Mouse (Mus musculus) ES-Bruce4 (cell line): ENCODE measurements around the gene Tln1. TPM values are rescaled to one million over a fixed set of nuclear protein-coding genes. Genes with fewer than 3 reads are reported as not detected.

ENCODE experiments used
- H3K27ac ChIP-seq: 2 replicates; pipeline ENCODE4 v1.5.1; 2012; ENCODE audit warnings: low read length, inconsistent platforms; ENCODE audit not compliant: insufficient read depth
- H3K27me3 ChIP-seq: 2 replicates; pipeline ENCODE4 v1.6.1; 2012; ENCODE audit warnings: mild to moderate bottlenecking, low read length, inconsistent platforms; ENCODE audit not compliant: control insufficient read depth, poor library complexity, insufficient read depth, severe bottlenecking
- H3K36me3 ChIP-seq: 2 replicates; pipeline ENCODE4 v1.6.1; 2012; ENCODE audit warnings: inconsistent platforms, mild to moderate bottlenecking, low read length, moderate library complexity; ENCODE audit not compliant: control insufficient read depth, poor library complexity, insufficient read depth, severe bottlenecking
- H3K4me1 ChIP-seq: one replicate; pipeline ENCODE4 v1.8.1; 2011; ENCODE audit warnings: low read length; ENCODE audit not compliant: control insufficient read depth, insufficient read depth
- H3K4me3 ChIP-seq: 2 replicates; pipeline ENCODE4 v1.5.1; 2011; ENCODE audit warnings: low read depth, mild to moderate bottlenecking, low read length
- H3K9ac ChIP-seq: 2 replicates; pipeline ENCODE4 v1.6.1; 2012; ENCODE audit warnings: low read depth, mild to moderate bottlenecking, inconsistent platforms; ENCODE audit not compliant: poor library complexity, severe bottlenecking
- H3K9me3 ChIP-seq: replicated peaks from 2 replicates; pipeline ENCODE4 v1.6.1; 2012; ENCODE audit warnings: mild to moderate bottlenecking, low read length, inconsistent platforms; ENCODE audit not compliant: control insufficient read depth, poor library complexity, insufficient read depth, severe bottlenecking
- CTCF ChIP-seq: IDR thresholded peaks from one replicate; pipeline ENCODE4 v1.8.1; 2011; ENCODE audit warnings: low read depth, low read length
- EP300 ChIP-seq: IDR thresholded peaks from 2 replicates; pipeline ENCODE4 v1.6.1; 2011; ENCODE audit warnings: low read depth, low read length; ENCODE audit not compliant: insufficient read depth
- POLR2A ChIP-seq: IDR thresholded peaks from one replicate; pipeline ENCODE4 v1.8.1; 2011; ENCODE audit warnings: low read length; ENCODE audit not compliant: insufficient read depth
- polyA plus RNA-seq: library from polyadenylated mRNA; stranded (reverse); fragments of >200 nt; gene quantifications from 2 replicates; pipeline ENCODE4 v1.2.4, GENCODE M21; 2011; ENCODE audit warnings: low read depth; ENCODE audit not compliant: missing spikeins, insufficient read depth, insufficient read length

Tln1 gene
- polyA plus RNA-seq, 1 experiment, result 92.5 TPM

- Histone ChIP-seq H3K9ac (no peak overlapping the region), H3K9me3 (no peaks in the 10 kb centered on the region), H3K27ac (no peak overlapping the region), H3K4me1 (no peaks in the 10 kb centered on the region), H3K36me3 (peaks cover 7% of the 10 kb centered on the region), H3K27me3 (no peaks in the 10 kb centered on the region), H3K4me3 (no peak overlapping the region)
- TF ChIP-seq CTCF (no peak), POLR2A (no peak), EP300 (no peak)
These were observed 23.2 kb upstream of the Tln1 start for GRCm38 (mm10) chr4:43585682-43586081.

- Histone ChIP-seq H3K4me3 (no peak within 1 kb of the TSS), H3K4me1 (no peaks in the 10 kb centered on the region), H3K9ac (no peak within 1 kb of the TSS), H3K27me3 (no peaks in the 10 kb centered on the region), H3K27ac (no peak within 1 kb of the TSS), H3K9me3 (no peaks in the 10 kb centered on the region), H3K36me3 (peaks cover 7% of the 10 kb centered on the region)
- no peak for TF ChIP-seq CTCF
- no peak for TF ChIP-seq EP300
- no peak for TF ChIP-seq POLR2A
These were observed 22.2 kb upstream of the Tln1 start, which contains the start of gene Msmp for GRCm38 (mm10) chr4:43584444-43585416. Gene Msmp (minus strand): TSS chr4:43584494.

- no peak for TF ChIP-seq POLR2A
- no peak for TF ChIP-seq EP300
- no peak for TF ChIP-seq CTCF
- H3K36me3 ChIP-seq, result peaks cover 7% of the 10 kb centered on the region
- no peaks in the 10 kb centered on the region for H3K4me1 ChIP-seq
- H3K9ac ChIP-seq, result no peak overlapping the region
- no peak overlapping the region for H3K27ac ChIP-seq
- no peak overlapping the region for H3K4me3 ChIP-seq
- H3K9me3 ChIP-seq, result no peaks in the 10 kb centered on the region
- no peaks in the 10 kb centered on the region for H3K27me3 ChIP-seq
These were observed 20.9 kb upstream of the Tln1 start for GRCm38 (mm10) chr4:43583421-43583820.

- Histone ChIP-seq H3K36me3 (peaks cover 7% of the 10 kb centered on the region), H3K27ac (no peak overlapping the region), H3K27me3 (no peaks in the 10 kb centered on the region), H3K9ac (no peak overlapping the region), H3K4me1 (no peaks in the 10 kb centered on the region), H3K9me3 (no peaks in the 10 kb centered on the region), H3K4me3 (no peak overlapping the region)
- TF ChIP-seq CTCF (no peak), POLR2A (no peak), EP300 (no peak)
These were observed 19.8 kb upstream of the Tln1 start for GRCm38 (mm10) chr4:43582241-43582640.

GRCm38 (mm10) chr4:43581381-43581780 lies 18.9 kb upstream of the Tln1 start:
- H3K4me1 ChIP-seq, result peaks cover 2% of the 10 kb centered on the region
- TF ChIP-seq EP300 (no peak), CTCF (no peak), POLR2A (no peak)
- H3K36me3 ChIP-seq, result peaks cover 7% of the 10 kb centered on the region

GRCm38 (mm10) chr4:43580721-43581120 lies 18.2 kb upstream of the Tln1 start:
- peaks cover 2% of the 10 kb centered on the region for H3K4me1 ChIP-seq
- no peak overlapping the region for H3K9ac ChIP-seq
- no peak overlapping the region for H3K4me3 ChIP-seq
- H3K9me3 ChIP-seq, result no peaks in the 10 kb centered on the region
- peaks cover 7% of the 10 kb centered on the region for H3K36me3 ChIP-seq
- TF ChIP-seq CTCF, result no peak
- TF ChIP-seq EP300, result no peak
- TF ChIP-seq POLR2A, result no peak
- no peak overlapping the region for H3K27ac ChIP-seq
- no peaks in the 10 kb centered on the region for H3K27me3 ChIP-seq

More at GRCm38 (mm10) chr4:43581381-43581780, 18.9 kb upstream of the Tln1 start:
- Histone ChIP-seq H3K27ac (no peak overlapping the region), H3K9me3 (no peaks in the 10 kb centered on the region), H3K4me3 (no peak overlapping the region), H3K27me3 (no peaks in the 10 kb centered on the region), H3K9ac (no peak overlapping the region)
